Mouse (Mus musculus) C2C12 (cell line): ENCODE results near the gene Slc43a2.
A peak's percentile ranks its signal among the peaks of the same experiment; 100 is the strongest.

Source experiments
- CEBPB ChIP-seq: IDR thresholded peaks from one replicate; pipeline ENCODE4 v1.6.1; 2011; ENCODE audit warnings: low read depth, mild to moderate bottlenecking, control low read depth, moderate library complexity
- CTCF ChIP-seq: IDR thresholded peaks from one replicate; pipeline ENCODE4 v1.5.1; 2011; ENCODE audit not compliant: control insufficient read depth, insufficient read depth, insufficient read length
- MAX ChIP-seq: IDR thresholded peaks from one replicate; pipeline ENCODE4 v1.6.1; 2011; ENCODE audit warnings: mild to moderate bottlenecking, control low read depth
- MYOD1 ChIP-seq: IDR thresholded peaks from one replicate; pipeline ENCODE4 v1.6.1; 2011; ENCODE audit warnings: low read depth; ENCODE audit not compliant: control insufficient read depth, insufficient read length
- MYOG ChIP-seq: IDR thresholded peaks from one replicate; pipeline ENCODE4 v1.6.1; 2011; ENCODE audit not compliant: control insufficient read depth, insufficient read length; ENCODE audit errors: extremely low read depth
- USF1 ChIP-seq: IDR thresholded peaks from one replicate; pipeline ENCODE4 v1.6.1; 2011; ENCODE audit warnings: low read depth, mild to moderate bottlenecking, control low read depth, moderate library complexity

DNA sequence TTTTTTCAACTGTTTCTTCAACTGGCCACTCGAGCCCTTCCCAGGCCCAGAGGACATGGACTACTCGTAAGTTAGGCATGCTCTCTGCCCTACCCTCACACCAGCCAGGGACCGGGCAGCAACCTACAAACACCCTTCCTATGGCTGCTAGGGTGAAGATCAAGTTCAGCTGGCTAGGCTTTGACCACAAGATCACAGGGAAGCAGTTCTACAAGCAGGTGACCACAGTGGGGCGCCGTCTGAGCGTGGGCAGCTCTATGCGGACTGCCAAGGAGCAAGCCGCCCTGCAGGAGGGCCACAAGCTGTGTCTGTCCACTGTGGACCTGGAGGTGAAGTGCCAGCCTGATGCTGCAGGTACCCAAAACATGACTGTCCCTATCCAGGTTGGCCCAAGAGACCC lies 31.3 kb downstream of the Slc43a2 start:
- TF ChIP-seq CTCF (peak; percentile 68), CEBPB (no peak), MYOG (no peak), USF1 (no peak), MAX (no peak), MYOD1 (no peak)
